Mouse (Mus musculus) forebrain, embryonic 15.5 days (tissue): ENCODE measurements around the gene Rnf26. TPM values are rescaled to one million over a fixed set of nuclear protein-coding genes. Genes with fewer than 3 reads are reported as not detected.

Experiments
- polyA plus RNA-seq: library from polyadenylated mRNA; unstranded; fragments of >200 nt; fragmentation: Nextera tagmentation; extraction: Ambion mirVana; gene quantifications from 2 replicates; pipeline ENCODE4 v1.2.1, GENCODE M21; 2015

Rnf26 gene
- polyA plus RNA-seq, 1 experiment from 2014 or later, result 40.1 TPM

Other genes with a start within 250 kb of the Rnf26 start
- 3.2 and 3.7 TPM in 2 replicates for gene Thy1, start 70.1 kb downstream of the Rnf26 start, polyA plus RNA-seq
- gene Usp2, start 46.5 kb downstream of the Rnf26 start, polyA plus RNA-seq, result 9.0 and 10.0 TPM in 2 replicates
- 0.18 and 0.23 TPM in 2 replicates for gene Mfrp, start 11.8 kb downstream of the Rnf26 start, polyA plus RNA-seq
- 2.2 and 3.6 TPM in 2 replicates for gene C1qtnf5, start 6.3 kb downstream of the Rnf26 start, polyA plus RNA-seq
- 0.17 and 0.18 TPM in 2 replicates for gene Gm49380, start within 50 bp of the Rnf26 start, polyA plus RNA-seq
- 11.3 and 13.1 TPM in 2 replicates for gene Mcam, start 21.0 kb upstream of the Rnf26 start, polyA plus RNA-seq
- gene Cbl, start 120.5 kb upstream of the Rnf26 start, polyA plus RNA-seq, result 25.7 and 26.4 TPM in 2 replicates
- 0.32 TPM in 1 of 2 replicates, not detected in the other for gene Ccdc153, start 127.2 kb upstream of the Rnf26 start, polyA plus RNA-seq
- 0.59 and 0.61 TPM in 2 replicates for gene Pdzd3, start 138.0 kb upstream of the Rnf26 start, polyA plus RNA-seq
- gene Nlrx1, start 155.1 kb upstream of the Rnf26 start, polyA plus RNA-seq, result 4.5 and 5.2 TPM in 2 replicates
- gene Abcg4, start 175.1 kb upstream of the Rnf26 start, polyA plus RNA-seq, result 14.2 and 15.6 TPM in 2 replicates
- gene Hinfp, start 192.2 kb upstream of the Rnf26 start, polyA plus RNA-seq, result 33.4 and 35.4 TPM in 2 replicates
- gene C2cd2l, start 206.8 kb upstream of the Rnf26 start, polyA plus RNA-seq, result 21.5 and 24.2 TPM in 2 replicates
- gene Dpagt1, start 212.5 kb upstream of the Rnf26 start, polyA plus RNA-seq, result 32.2 and 32.5 TPM in 2 replicates
- 232 and 253 TPM in 2 replicates for gene H2afx, start 221.2 kb upstream of the Rnf26 start, polyA plus RNA-seq
- 66.3 and 71.2 TPM in 2 replicates for gene Hmbs, start 230.7 kb upstream of the Rnf26 start, polyA plus RNA-seq
- gene Vps11, start 248.2 kb upstream of the Rnf26 start, polyA plus RNA-seq, result 38.4 and 42.3 TPM in 2 replicates